Mouse (Mus musculus) CD4-positive helper T cell, adult 2 months (primary cell): ENCODE measurements around the gene Cxcl5.
"Not testable (repeated sequence)": the region's sequence is repeated elsewhere in the genome, so short reads cannot be mapped to it uniquely, and the experiment has no call there.

Experiments used
- DNase-seq: peaks from one replicate; pipeline ENCODE4 v3.0.0-alpha.2; 2012; ENCODE audit warnings: low read depth, missing footprints, low spot score

Gene Cxcl5

DNA sequence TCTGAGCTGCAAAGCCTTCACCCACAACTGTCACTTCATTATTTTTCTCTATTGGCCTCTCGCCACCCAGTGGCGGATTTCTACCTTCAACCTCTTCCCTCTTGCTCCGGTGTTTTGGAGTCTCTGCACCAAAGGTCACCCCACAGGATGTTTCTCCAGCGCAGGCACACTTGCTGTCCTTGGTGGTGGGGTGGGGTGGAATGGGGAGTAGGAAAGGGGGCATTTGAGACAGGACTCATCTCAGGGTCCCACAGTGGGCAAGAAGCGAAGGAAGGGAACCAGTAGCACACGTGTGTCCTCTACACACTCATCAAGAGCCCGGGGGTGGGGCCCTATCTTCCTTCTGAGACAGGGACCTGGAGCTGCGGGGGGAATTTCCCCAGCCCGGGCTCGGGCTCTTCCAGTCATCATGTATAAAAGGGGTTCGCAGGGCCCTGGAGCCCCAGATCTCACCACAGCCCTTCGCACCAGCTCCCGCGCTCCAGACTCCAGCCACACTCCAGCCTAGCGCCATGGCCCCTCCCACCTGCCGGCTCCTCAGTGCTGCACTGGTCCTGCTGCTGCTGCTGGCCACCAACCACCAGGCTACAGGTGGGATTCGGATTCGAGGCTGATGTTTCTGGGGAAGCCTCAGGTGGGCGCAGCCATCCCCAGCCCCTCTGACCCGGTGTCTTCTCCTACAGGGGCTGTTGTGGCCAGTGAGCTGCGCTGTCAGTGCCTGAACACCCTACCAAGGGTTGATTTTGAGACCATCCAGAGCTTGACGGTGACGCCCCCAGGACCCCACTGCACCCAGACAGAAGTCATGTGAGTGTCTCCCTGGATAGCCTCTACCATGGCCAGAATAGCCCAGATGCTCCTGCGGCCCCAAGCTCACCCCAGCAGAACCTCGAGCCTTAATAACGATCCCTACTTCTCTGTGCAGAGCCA is 26.8 kb downstream of the Cxcl5 start, which contains the start of gene Cxcl3:
Gene Cxcl3 (plus strand): TSS at position 445 of the 930 bp plus-strand sequence.
- DNase-seq = peak; percentile 5

DNA sequence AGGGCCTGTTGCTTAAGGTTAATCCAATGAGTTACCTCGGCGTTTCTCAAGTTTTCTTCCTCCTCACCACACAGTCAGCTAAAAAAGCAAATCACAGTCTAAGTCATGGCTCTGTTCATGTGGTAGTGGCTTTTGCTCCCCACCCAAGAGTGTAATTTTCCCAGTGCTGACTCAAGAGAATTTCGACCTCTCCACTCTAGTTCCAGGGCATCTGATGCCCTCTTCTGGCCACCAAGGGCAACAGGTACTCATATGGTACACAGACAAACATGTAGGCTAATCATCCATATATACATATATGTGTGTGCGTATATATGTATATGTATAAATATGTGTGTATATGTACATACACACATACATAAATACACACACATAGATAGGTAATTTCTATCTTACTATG is 29.0 kb downstream of the Cxcl5 start:
- no peak for DNase-seq

DNA sequence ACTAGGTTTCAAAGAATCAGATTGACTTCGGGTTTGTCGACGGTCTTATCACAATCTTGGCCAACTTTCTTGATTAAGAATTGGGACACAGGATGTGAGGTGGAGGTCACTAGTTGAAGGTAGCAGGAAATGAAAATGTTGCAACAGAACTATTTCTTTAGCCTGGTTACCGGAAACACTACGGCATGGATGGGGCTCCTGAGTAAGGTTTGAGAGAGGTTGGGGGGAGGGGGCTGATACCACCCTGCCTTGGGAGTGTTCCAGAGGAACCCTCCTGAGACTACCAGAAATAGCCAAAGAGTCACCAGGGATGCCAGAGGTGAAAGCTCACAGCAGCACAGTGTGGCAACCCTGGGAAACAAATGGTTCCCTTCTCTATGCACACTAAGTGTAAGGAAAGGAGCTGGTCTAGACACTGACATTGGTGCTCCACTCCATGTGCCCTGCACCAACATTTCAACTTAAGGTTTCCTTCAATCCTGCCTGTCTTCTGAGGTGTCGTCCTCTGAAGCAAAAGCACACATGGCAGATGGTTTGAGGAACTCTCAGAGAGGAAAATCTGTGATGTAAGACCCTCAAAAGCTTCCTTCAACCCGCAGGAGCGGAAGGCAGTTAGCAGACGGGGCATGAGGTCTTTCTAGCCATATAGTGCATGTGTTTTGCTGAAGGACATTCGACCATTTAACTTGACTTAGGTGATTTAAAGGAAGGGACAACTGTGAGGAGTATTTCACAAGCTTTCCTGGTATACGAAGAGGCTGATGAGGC is 30.3 kb downstream of the Cxcl5 start:
- no peak for DNase-seq

DNA sequence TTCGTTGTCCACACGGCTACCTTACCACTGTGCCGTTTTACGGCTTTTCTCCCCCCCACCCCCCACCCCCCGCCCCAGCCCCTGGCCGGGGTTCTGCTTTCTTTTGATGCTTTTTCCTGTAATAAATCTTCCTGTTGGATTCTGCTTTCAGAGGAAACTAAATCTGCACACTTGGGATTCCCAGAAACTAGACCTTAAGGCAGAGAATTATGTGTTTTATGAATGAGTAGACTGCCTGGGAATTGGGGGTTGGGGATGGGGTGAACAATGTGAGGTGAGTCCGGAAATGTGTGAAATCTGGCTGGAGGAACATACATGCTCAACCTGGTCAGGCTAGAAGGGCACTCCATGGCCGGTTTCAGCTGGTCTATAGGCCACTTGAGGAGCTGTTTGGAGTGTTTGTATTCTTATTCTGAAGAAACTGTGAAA is 30.9 kb downstream of the Cxcl5 start:
- no peak for DNase-seq

DNA sequence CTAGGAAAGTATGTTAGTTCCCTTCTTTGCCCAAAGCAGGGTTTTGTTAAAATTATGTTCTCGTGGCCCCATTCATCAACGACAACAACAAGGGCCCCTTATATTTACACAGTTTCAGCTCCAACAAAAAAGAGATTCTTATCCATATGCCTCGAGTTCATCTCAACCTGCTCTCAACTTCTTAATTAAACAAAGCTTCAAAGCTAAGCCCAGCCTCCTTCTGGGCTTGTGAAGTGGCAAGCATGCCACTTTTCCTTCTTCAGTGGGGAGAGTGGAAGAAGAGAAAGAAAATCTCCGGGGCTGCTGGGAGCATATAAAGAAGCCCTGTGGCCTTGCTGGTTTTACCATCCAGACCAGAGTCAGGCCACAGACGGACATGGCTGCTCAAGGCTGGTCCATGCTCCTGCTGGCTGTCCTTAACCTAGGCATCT is 35.0 kb downstream of the Cxcl5 start, which contains the start of gene Cxcl15:
Gene Cxcl15 (plus strand): TSS at position 340 of the 431 bp plus-strand sequence.
- no peak for DNase-seq

DNA sequence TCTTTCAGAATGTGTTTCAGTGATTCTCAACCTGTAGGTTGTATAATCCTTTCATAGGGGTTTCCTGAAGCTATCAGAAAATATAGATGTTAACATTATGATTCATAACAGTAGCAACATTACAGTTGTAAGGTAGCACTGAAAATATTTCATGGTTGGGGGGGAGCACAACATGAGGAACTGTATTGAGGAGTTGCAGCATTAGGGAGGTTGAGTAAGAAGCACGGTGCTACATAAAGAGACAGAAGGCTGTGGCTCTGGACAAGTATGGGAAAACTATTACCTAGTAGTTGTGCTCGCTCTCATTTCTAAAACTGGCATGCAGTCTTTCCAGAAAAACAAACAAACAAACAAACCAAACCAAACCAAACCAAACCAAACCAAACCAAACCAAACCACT is 36.2 kb downstream of the Cxcl5 start:
- not testable (repeated sequence) for DNase-seq

DNA sequence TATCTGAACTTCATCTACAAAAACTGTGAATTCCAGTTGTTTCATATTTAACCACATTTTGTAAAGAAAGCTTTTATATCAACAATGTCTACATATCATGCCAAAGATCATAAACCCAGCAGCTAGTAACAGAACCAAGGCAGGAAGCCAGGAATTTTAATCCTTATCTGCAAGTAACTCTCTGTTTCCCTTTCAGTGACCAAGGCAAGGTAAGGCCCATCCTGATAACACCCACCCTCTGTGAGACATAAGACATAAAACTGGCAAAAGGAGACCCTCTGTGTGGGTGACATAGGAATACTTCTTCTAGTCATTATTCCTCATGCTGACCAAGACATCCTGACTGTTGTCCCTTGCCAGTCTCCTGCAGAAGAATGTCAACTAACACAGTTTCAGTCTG is 45.4 kb downstream of the Cxcl5 start:
- no peak for DNase-seq

DNA sequence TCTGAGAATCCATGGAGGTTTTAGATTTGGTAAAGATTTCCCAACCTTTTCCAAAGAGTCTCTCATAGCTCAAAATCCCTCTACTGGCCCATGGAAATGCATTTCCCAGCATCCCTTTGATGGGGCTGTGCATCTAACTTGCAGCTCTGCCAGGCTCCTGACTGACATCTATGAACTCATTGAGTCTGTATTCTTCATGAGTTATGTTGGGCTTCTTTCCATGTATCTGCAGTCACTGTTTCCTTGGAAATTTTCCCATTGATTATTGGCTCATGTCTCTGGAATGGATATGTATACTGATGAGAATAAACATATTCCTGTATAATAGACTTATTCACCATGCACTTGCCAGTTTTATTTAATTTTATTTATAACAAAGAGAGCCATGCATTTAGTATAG is 46.9 kb downstream of the Cxcl5 start:
- no peak for DNase-seq

DNA sequence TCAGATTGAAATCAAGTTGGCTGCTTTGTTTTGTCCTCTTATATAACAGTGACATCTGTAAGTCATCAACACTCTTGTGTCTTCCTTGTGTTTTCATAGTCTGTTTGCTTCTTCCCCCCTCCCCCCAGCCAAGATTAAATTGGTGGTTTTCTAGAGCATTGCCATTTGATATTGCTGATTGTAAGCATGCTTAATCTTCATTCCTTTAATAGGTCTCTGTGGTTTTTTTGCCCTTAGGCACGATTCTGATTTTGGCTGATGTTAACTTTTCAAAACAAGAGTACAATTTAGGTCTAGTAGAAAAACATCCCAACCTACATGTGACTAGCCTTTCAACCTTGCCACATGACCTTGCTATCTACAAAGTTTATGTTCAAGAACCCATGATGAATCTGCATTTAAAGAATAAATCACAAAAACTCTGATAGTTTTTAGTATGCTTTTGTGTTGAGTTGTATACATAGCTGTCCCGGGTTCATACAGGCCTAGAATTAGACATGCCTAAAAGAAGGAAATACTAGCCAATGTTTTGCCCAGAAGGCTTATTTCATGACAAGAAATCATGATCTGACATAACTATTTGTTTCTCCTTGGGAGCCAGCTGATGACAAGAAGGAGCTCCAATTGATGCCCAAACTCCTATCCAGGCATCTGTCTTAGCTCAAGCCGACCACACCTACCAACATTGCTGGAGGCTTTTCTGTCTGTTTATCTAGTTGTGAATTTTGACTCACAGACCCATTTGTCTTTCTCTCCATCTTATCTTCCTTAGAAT is 48.2 kb downstream of the Cxcl5 start:
- DNase-seq = no peak
